8 mouse cellular contexts compared by ENCODE assay signal in the genomic region with DNA sequence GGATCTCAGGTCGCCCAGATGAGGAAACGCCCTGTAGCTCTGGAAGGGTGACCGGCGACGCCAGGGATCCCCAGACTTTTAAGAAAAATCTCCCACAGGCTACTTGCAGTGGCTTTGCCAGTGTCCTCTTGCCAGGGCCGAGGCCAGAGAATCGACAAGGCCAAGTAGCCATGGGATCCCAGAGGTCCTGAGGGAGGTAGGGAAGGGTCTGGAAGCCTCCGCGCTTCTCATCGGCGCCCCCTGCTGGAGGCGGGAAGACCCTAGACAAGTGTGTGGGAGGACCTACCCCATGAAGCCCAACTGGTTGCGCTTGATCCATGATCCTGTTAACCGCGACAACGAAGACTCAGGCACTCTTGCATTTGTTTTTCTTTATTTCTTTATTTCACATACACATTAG. TPM values are rescaled to one million over a fixed set of nuclear protein-coding genes. Genes with fewer than 3 reads are reported as not detected.
DNase-seq lines count a peak whose midpoint lies in the region; ATAC-seq and TF ChIP-seq lines count a peak whose summit lies in the region.

No protein-coding gene starts in this region.

- peaks cover 71% of the 10 kb centered on the region for H3K4me1 ChIP-seq in E14TG2a.4 (replicated peaks; ENCODE audit: low read depth, low read length)
- peaks cover 72% of the 10 kb centered on the region for H3K4me1 ChIP-seq in embryonic facial prominence, embryonic 15.5 days
- H3K4me1 ChIP-seq in heart, embryonic 13.5 days, result peaks cover 85% of the 10 kb centered on the region
- H3K4me1 ChIP-seq in kidney, embryonic 16.5 days (ENCODE audit: insufficient read depth, low read length), result peaks cover 55% of the 10 kb centered on the region

- DNase-seq in adrenal gland, adult 2 months, result peak; percentile 78
- DNase-seq in lung, postnatal 10 days, result peak; percentile 90
- peak; percentile 82 for DNase-seq in spleen, adult 12 weeks (ENCODE audit: low spot score)
- DNase-seq in frontal cortex, postnatal 10 days (ENCODE audit: low spot score in 2 of 2), result no peak

- H3K27me3 ChIP-seq in E14TG2a.4 (ENCODE audit: insufficient read depth, low read length), result peaks cover 77% of the 10 kb centered on the region
- H3K27me3 ChIP-seq in embryonic facial prominence, embryonic 15.5 days, result peaks cover 59% of the 10 kb centered on the region
- peaks cover 71% of the 10 kb centered on the region for H3K27me3 ChIP-seq in heart, embryonic 13.5 days (replicated peaks)
- peaks cover 78% of the 10 kb centered on the region for H3K27me3 ChIP-seq in kidney, embryonic 16.5 days (ENCODE audit: insufficient read depth, low read length)

- peak; percentile 74 for TF ChIP-seq CTCF in E14TG2a.4 (conservative IDR thresholded peaks at IDR 0.05; ENCODE audit: low read length)

- H3K4me3 ChIP-seq in E14TG2a.4 (replicated peaks; ENCODE audit: low read length), result peak overlapping the region; percentile 72
- H3K4me3 ChIP-seq in embryonic facial prominence, embryonic 15.5 days (replicated peaks), result 0 out of 2 replicates have a peak overlapping the region, but pooled peaks have one; percentile 23
- H3K4me3 ChIP-seq in heart, embryonic 13.5 days, result peak overlapping the region; percentile 57
- peak overlapping the region; percentile 32 for H3K4me3 ChIP-seq in kidney, embryonic 16.5 days (ENCODE audit: low read length)

- 18% methylated on average over 16 of the region's 16 CpGs for WGBS in embryonic facial prominence, embryonic 15.5 days
- WGBS in heart, embryonic 13.5 days, result 3% methylated on average over 16 of the region's 16 CpGs
- WGBS in kidney, embryonic 16.5 days, result 3% methylated on average over 16 of the region's 16 CpGs

- peaks cover 10% of the 10 kb centered on the region for H3K36me3 ChIP-seq in E14TG2a.4 (ENCODE audit: insufficient read depth, low read length)
- H3K36me3 ChIP-seq in embryonic facial prominence, embryonic 15.5 days, result peaks cover 25% of the 10 kb centered on the region
- peaks cover 19% of the 10 kb centered on the region for H3K36me3 ChIP-seq in heart, embryonic 13.5 days
- peaks cover 2% of the 10 kb centered on the region; the same call in 1 of the 2 replicates for H3K36me3 ChIP-seq in kidney, embryonic 16.5 days (ENCODE audit: insufficient read depth, low read length)

- no peak overlapping the region; the same call in 1 of the 2 replicates for H3K9ac ChIP-seq in embryonic facial prominence, embryonic 15.5 days
- peak overlapping the region; percentile 87 for H3K9ac ChIP-seq in heart, embryonic 13.5 days
- peak overlapping the region; percentile 3; the same call in 1 of the 2 replicates for H3K9ac ChIP-seq in kidney, embryonic 16.5 days (replicated peaks; ENCODE audit: low read length)

- no peaks in the 10 kb centered on the region for H3K9me3 ChIP-seq in E14TG2a.4 (ENCODE audit: low read length)
- H3K9me3 ChIP-seq in embryonic facial prominence, embryonic 15.5 days (replicated peaks), result no peaks in the 10 kb centered on the region
- H3K9me3 ChIP-seq in heart, embryonic 13.5 days, result no peaks in the 10 kb centered on the region
- H3K9me3 ChIP-seq in kidney, embryonic 16.5 days (ENCODE audit: low read length), result no peaks in the 10 kb centered on the region

- no peak overlapping the region for H3K27ac ChIP-seq in embryonic facial prominence, embryonic 15.5 days (replicated peaks)
- peak overlapping the region; percentile 93 for H3K27ac ChIP-seq in heart, embryonic 13.5 days (replicated peaks)
- 0 out of 2 replicates have a peak overlapping the region, but pooled peaks have one; percentile 31 for H3K27ac ChIP-seq in kidney, embryonic 16.5 days (ENCODE audit: low read length)

- peak overlapping the region; percentile 39 for H3K4me2 ChIP-seq in embryonic facial prominence, embryonic 15.5 days (replicated peaks)
- H3K4me2 ChIP-seq in heart, embryonic 13.5 days, result peak overlapping the region; percentile 74
- H3K4me2 ChIP-seq in kidney, embryonic 16.5 days (replicated peaks; ENCODE audit: low read depth, low read length), result peak overlapping the region; percentile 52

- no peak for ATAC-seq in embryonic facial prominence, embryonic 15.5 days (ENCODE audit: insufficient number of reproducible peaks, low FRiP score, low TSS enrichment, low read depth)
- ATAC-seq in heart, embryonic 13.5 days (ENCODE audit: extremely low read depth, insufficient number of reproducible peaks, low FRiP score, low TSS enrichment), result 0 out of 2 replicates have a peak, but pooled peaks have one; percentile 21
- no peak for ATAC-seq in kidney, embryonic 16.5 days (ENCODE audit: low FRiP score, low TSS enrichment)

RNA-seq across cellular contexts. Expression of a gene that starts 3.1 kb away (rescaled TPM):
- 1 to 10 TPM; 2.7 to 4.4 TPM for total RNA-seq in adrenal gland, adult 2 months (2021)
- 8.2 and 10.9 TPM in 2 replicates for polyA plus RNA-seq in adrenal gland, adult 2 months (2012; rRNA removed)
- polyA plus RNA-seq in embryonic facial prominence, embryonic 15.5 days (2015; fragmentation: Nextera tagmentation; extraction: Ambion mirVana), result 5.8 and 6.0 TPM in 2 replicates
- 15.4 and 17.1 TPM in 2 replicates for polyA plus RNA-seq in heart, embryonic 13.5 days (2015; fragmentation: Nextera tagmentation; extraction: Ambion mirVana)
- polyA plus RNA-seq in kidney, embryonic 16.5 days (2015; fragmentation: Nextera tagmentation; extraction: Ambion mirVana), result 7.9 and 8.1 TPM in 2 replicates

RNA-seq across cellular contexts. Expression of a gene that starts 16.7 kb away (rescaled TPM):
- total RNA-seq in adrenal gland, adult 2 months (2021), result 10 to 100 TPM; 78.4 to 80.7 TPM
- 98.7 and 120 TPM in 2 replicates for polyA plus RNA-seq in adrenal gland, adult 2 months (2012; rRNA removed)
- 16.7 and 16.9 TPM in 2 replicates for polyA plus RNA-seq in embryonic facial prominence, embryonic 15.5 days (2015; fragmentation: Nextera tagmentation; extraction: Ambion mirVana)
- 15.1 and 15.7 TPM in 2 replicates for polyA plus RNA-seq in heart, embryonic 13.5 days (2015; fragmentation: Nextera tagmentation; extraction: Ambion mirVana)
- 22.5 and 26.7 TPM in 2 replicates for polyA plus RNA-seq in kidney, embryonic 16.5 days (2015; fragmentation: Nextera tagmentation; extraction: Ambion mirVana)

RNA-seq across cellular contexts. Expression of a gene that starts 18.2 kb away (rescaled TPM):
- total RNA-seq in adrenal gland, adult 2 months (2021), result 10 to 100 TPM; 57.0 to 68.5 TPM
- 150 and 160 TPM in 2 replicates for polyA plus RNA-seq in adrenal gland, adult 2 months (2012; rRNA removed)
- polyA plus RNA-seq in embryonic facial prominence, embryonic 15.5 days (2015; fragmentation: Nextera tagmentation; extraction: Ambion mirVana), result 69.1 and 78.2 TPM in 2 replicates
- 47.6 and 51.6 TPM in 2 replicates for polyA plus RNA-seq in heart, embryonic 13.5 days (2015; fragmentation: Nextera tagmentation; extraction: Ambion mirVana)
- 81.5 and 82.9 TPM in 2 replicates for polyA plus RNA-seq in kidney, embryonic 16.5 days (2015; fragmentation: Nextera tagmentation; extraction: Ambion mirVana)

RNA-seq across cellular contexts. Expression of a gene that starts 18.5 kb away (rescaled TPM):
- total RNA-seq in adrenal gland, adult 2 months (2021), result under 1 TPM in 1 of 2 experiments, not detected in 1; 0.59 TPM
- 0.26 and 0.76 TPM in 2 replicates for polyA plus RNA-seq in adrenal gland, adult 2 months (2012; rRNA removed)
- polyA plus RNA-seq in embryonic facial prominence, embryonic 15.5 days (2015; fragmentation: Nextera tagmentation; extraction: Ambion mirVana), result 4.2 and 4.9 TPM in 2 replicates
- 7.8 and 8.9 TPM in 2 replicates for polyA plus RNA-seq in heart, embryonic 13.5 days (2015; fragmentation: Nextera tagmentation; extraction: Ambion mirVana)
- 2.3 and 2.8 TPM in 2 replicates for polyA plus RNA-seq in kidney, embryonic 16.5 days (2015; fragmentation: Nextera tagmentation; extraction: Ambion mirVana)

RNA-seq across cellular contexts. Expression of a gene that starts 41.7 kb away (rescaled TPM):
- total RNA-seq in adrenal gland, adult 2 months (2021), result 10 to 100 TPM; 24.9 to 34.8 TPM
- polyA plus RNA-seq in adrenal gland, adult 2 months (2012; rRNA removed), result 13.7 and 27.0 TPM in 2 replicates
- 79.7 and 83.9 TPM in 2 replicates for polyA plus RNA-seq in embryonic facial prominence, embryonic 15.5 days (2015; fragmentation: Nextera tagmentation; extraction: Ambion mirVana)
- polyA plus RNA-seq in heart, embryonic 13.5 days (2015; fragmentation: Nextera tagmentation; extraction: Ambion mirVana), result 43.0 and 44.8 TPM in 2 replicates
- 73.5 and 78.0 TPM in 2 replicates for polyA plus RNA-seq in kidney, embryonic 16.5 days (2015; fragmentation: Nextera tagmentation; extraction: Ambion mirVana)

Comparison
In these comparisons a context has a peak if more than half of its experiments do, and no peak if none do; other contexts are left out.
1. DNase-seq: peak in adrenal gland, adult 2 months (single experiment), lung, postnatal 10 days (single experiment) and spleen, adult 12 weeks (single experiment); none in frontal cortex, postnatal 10 days (0 of 2).
2. Peak in every context shown above with its lines, with median percentiles within 50 percentile points of each other: H3K4me3 ChIP-seq and H3K4me2 ChIP-seq.